Mouse (Mus musculus) megakaryocyte, embryonic 14.5 days (primary cell): ENCODE data around the gene Cd180. TPM values are rescaled to one million over a fixed set of nuclear protein-coding genes. Genes with fewer than 3 reads are reported as not detected.
A peak's percentile ranks its signal among the peaks of the same experiment; 100 is the strongest.
"Not testable (repeated sequence)": the region's sequence is repeated elsewhere in the genome, so short reads cannot be mapped to it uniquely, and the experiment has no call there.

Source experiments
- H3K27me3 ChIP-seq: replicated peaks from 2 replicates; pipeline ENCODE3; 2012; ENCODE audit warnings: inconsistent platforms
- H3K36me3 ChIP-seq: replicated peaks from 2 replicates; pipeline ENCODE3; 2012; ENCODE audit warnings: low read length, inconsistent platforms, mixed read lengths
- H3K4me1 ChIP-seq: 2 replicates; pipeline ENCODE4 v1.6.1; 2012; ENCODE audit warnings: inconsistent platforms
- H3K4me3 ChIP-seq: replicated peaks from 2 replicates; pipeline ENCODE3; 2012; ENCODE audit warnings: moderate library complexity, mild to moderate bottlenecking, inconsistent platforms
- H3K9me3 ChIP-seq: 2 replicates; pipeline ENCODE4 v1.6.1; 2012; ENCODE audit warnings: inconsistent platforms
- FLI1 ChIP-seq: IDR thresholded peaks from 2 replicates; pipeline ENCODE4 v1.6.1; 2012; ENCODE audit warnings: low read length, inconsistent platforms, mixed read lengths
- GATA1 ChIP-seq: IDR thresholded peaks from 3 replicates; pipeline ENCODE4 v1.6.1; 2012; ENCODE audit warnings: mixed read lengths, low read length, inconsistent platforms, borderline replicate concordance
- polyA plus RNA-seq: library from polyadenylated mRNA; stranded (reverse); fragments of >175 nt; gene quantifications from 2 replicates; pipeline ENCODE4 v1.2.3, GENCODE M21; 2012; ENCODE audit warnings: low replicate concordance; ENCODE audit not compliant: insufficient read depth

Cd180 gene
- polyA plus RNA-seq, 1 experiment: 1.5 TPM

- no peaks in the 10 kb centered on the region for H3K27me3 ChIP-seq
- peaks cover 73% of the 10 kb centered on the region for H3K4me1 ChIP-seq
- peaks cover 20% of the 10 kb centered on the region for H3K36me3 ChIP-seq
- H3K9me3 ChIP-seq: no peaks in the 10 kb centered on the region
- peak overlapping the region; percentile 67 for H3K4me3 ChIP-seq
- TF ChIP-seq FLI1: no peak
- TF ChIP-seq GATA1: no peak
Observed at GRCm38 (mm10) chr13:102698335-102698734, 5.0 kb downstream of the Cd180 start.

- TF ChIP-seq FLI1 (no peak), GATA1 (no peak)
- Histone ChIP-seq H3K4me3 (peak overlapping the region; percentile 67), H3K36me3 (peaks cover 25% of the 10 kb centered on the region), H3K9me3 (no peaks in the 10 kb centered on the region), H3K4me1 (peaks cover 68% of the 10 kb centered on the region), H3K27me3 (no peaks in the 10 kb centered on the region)
Observed at GRCm38 (mm10) chr13:102698751-102699323, 5.5 kb downstream of the Cd180 start.

- H3K4me3 ChIP-seq: peak overlapping the region; percentile 77
- no peaks in the 10 kb centered on the region for H3K27me3 ChIP-seq
- no peak for TF ChIP-seq FLI1
- no peak for TF ChIP-seq GATA1
- peaks cover 55% of the 10 kb centered on the region for H3K4me1 ChIP-seq
- no peaks in the 10 kb centered on the region for H3K9me3 ChIP-seq
- H3K36me3 ChIP-seq: peaks cover 35% of the 10 kb centered on the region
Observed at GRCm38 (mm10) chr13:102700176-102700575, 6.8 kb downstream of the Cd180 start.

- no peak for TF ChIP-seq GATA1
- TF ChIP-seq FLI1: no peak
- no peaks in the 10 kb centered on the region for H3K9me3 ChIP-seq
- no peaks in the 10 kb centered on the region for H3K27me3 ChIP-seq
- H3K36me3 ChIP-seq: peaks cover 40% of the 10 kb centered on the region
- peaks cover 49% of the 10 kb centered on the region for H3K4me1 ChIP-seq
- no peak overlapping the region for H3K4me3 ChIP-seq
Observed at GRCm38 (mm10) chr13:102700744-102701143, 7.4 kb downstream of the Cd180 start.

- Histone ChIP-seq H3K4me1 (no peaks in the 10 kb centered on the region), H3K9me3 (no peaks in the 10 kb centered on the region), H3K4me3 (no peak overlapping the region), H3K27me3 (no peaks in the 10 kb centered on the region), H3K36me3 (peaks cover 9% of the 10 kb centered on the region)
- TF ChIP-seq GATA1 (no peak), FLI1 (no peak)
Observed at GRCm38 (mm10) chr13:102716973-102717372, 23.6 kb downstream of the Cd180 start.

- Histone ChIP-seq H3K4me3 (no peak overlapping the region), H3K4me1 (peaks cover 19% of the 10 kb centered on the region), H3K9me3 (no peaks in the 10 kb centered on the region), H3K27me3 (no peaks in the 10 kb centered on the region), H3K36me3 (peaks cover under 1% of the 10 kb centered on the region)
- no peak for TF ChIP-seq FLI1
- no peak for TF ChIP-seq GATA1
Observed at GRCm38 (mm10) chr13:102725416-102725815, 32.1 kb downstream of the Cd180 start.

- TF ChIP-seq FLI1: no peak
- no peak for TF ChIP-seq GATA1
- peaks cover 21% of the 10 kb centered on the region for H3K4me1 ChIP-seq
Observed at GRCm38 (mm10) chr13:102725906-102726305, 32.5 kb downstream of the Cd180 start.

GRCm38 (mm10) chr13:102726876-102727275, 33.5 kb downstream of the Cd180 start:
- Histone ChIP-seq H3K27me3 (no peaks in the 10 kb centered on the region), H3K4me1 (peaks cover 21% of the 10 kb centered on the region), H3K9me3 (no peaks in the 10 kb centered on the region), H3K36me3 (peaks cover 5% of the 10 kb centered on the region), H3K4me3 (no peak overlapping the region)
- TF ChIP-seq GATA1 (no peak), FLI1 (no peak)

More at GRCm38 (mm10) chr13:102725906-102726305, 32.5 kb downstream of the Cd180 start:
- Histone ChIP-seq H3K27me3 (no peaks in the 10 kb centered on the region), H3K36me3 (peaks cover 2% of the 10 kb centered on the region), H3K4me3 (no peak overlapping the region), H3K9me3 (no peaks in the 10 kb centered on the region)

- H3K36me3 ChIP-seq: peaks cover 15% of the 10 kb centered on the region
- H3K4me1 ChIP-seq: peaks cover 21% of the 10 kb centered on the region
- H3K27me3 ChIP-seq: no peaks in the 10 kb centered on the region
- H3K9me3 ChIP-seq: no peaks in the 10 kb centered on the region
- no peak overlapping the region for H3K4me3 ChIP-seq
- TF ChIP-seq FLI1 (no peak), GATA1 (no peak)
Observed at GRCm38 (mm10) chr13:102728035-102728434, 34.7 kb downstream of the Cd180 start.

GRCm38 (mm10) chr13:102728951-102729350, 35.6 kb downstream of the Cd180 start:
- not testable (repeated sequence) for H3K9me3 ChIP-seq, H3K4me3 ChIP-seq, H3K27me3 ChIP-seq
- Histone ChIP-seq H3K36me3 (peaks cover 21% of the 10 kb centered on the region), H3K4me1 (peaks cover 21% of the 10 kb centered on the region)

GRCm38 (mm10) chr13:102733063-102733462, 39.7 kb downstream of the Cd180 start:
- peaks cover 21% of the 10 kb centered on the region for H3K4me1 ChIP-seq
- TF ChIP-seq GATA1 (no peak), FLI1 (no peak)
- H3K4me3 ChIP-seq: no peak overlapping the region
- H3K9me3 ChIP-seq: no peaks in the 10 kb centered on the region
- H3K36me3 ChIP-seq: peaks cover 63% of the 10 kb centered on the region
- H3K27me3 ChIP-seq: no peaks in the 10 kb centered on the region
